Comparison of ENCODE assay signal across 13 mouse cellular contexts in genomic region chr2:156260968-156261367, GRCm38 (mm10). TPM values are rescaled to one million over a fixed set of nuclear protein-coding genes. Genes with fewer than 3 reads are reported as not detected.
DNase-seq lines count a peak whose midpoint lies in the region; ATAC-seq and TF ChIP-seq lines count a peak whose summit lies in the region.
"Had no signal": no experiment of that assay in that cellular context is flagged by ENCODE, and none has a peak within 500 bp of the region (broad histone marks: within the 10 kb centered on the region; RNA-seq: fewer than 3 reads in every experiment).

No protein-coding gene starts in this region.

- no peak overlapping the region for H3K27ac ChIP-seq in forebrain, embryonic 14.5 days (ENCODE audit: low read depth, low read length)
- H3K27ac ChIP-seq in forebrain, embryonic 11.5 days (ENCODE audit: low read depth, low read length) = no peak overlapping the region
- H3K27ac ChIP-seq in liver, adult 2 months (replicated peaks; ENCODE audit: insufficient read depth, low read depth, low read length) = no peak overlapping the region
- no peak overlapping the region for H3K27ac ChIP-seq in liver, embryonic 11.5 days (ENCODE audit: low read depth, low read length)
- no peak overlapping the region for H3K27ac ChIP-seq in bone marrow, adult 2 months (ENCODE audit: control insufficient read depth, insufficient read depth, low read depth, low read length, poor library complexity)
- H3K27ac ChIP-seq: embryonic facial prominence, embryonic 10.5 days; forebrain, embryonic 12.5 days; hindbrain, embryonic 10.5 days; lung, embryonic 15.5 days had no signal

- H3K4me3 ChIP-seq in forebrain, embryonic 14.5 days (ENCODE audit: low read depth, low read length) = no peak overlapping the region
- no peak overlapping the region for H3K4me3 ChIP-seq in forebrain, embryonic 11.5 days (ENCODE audit: low read depth, low read length)
- no peak overlapping the region for H3K4me3 ChIP-seq in liver, adult 2 months (ENCODE audit: insufficient read depth, low read depth, low read length)
- H3K4me3 ChIP-seq in liver, embryonic 11.5 days (ENCODE audit: low read depth, low read length) = no peak overlapping the region
- H3K4me3 ChIP-seq in bone marrow, adult 2 months (replicated peaks; ENCODE audit: control insufficient read depth, low read depth, low read length) = no peak overlapping the region
- H3K4me3 ChIP-seq: embryonic facial prominence, embryonic 10.5 days; forebrain, embryonic 12.5 days; hindbrain, embryonic 10.5 days; lung, embryonic 15.5 days had no signal

- H3K9me3 ChIP-seq in forebrain, embryonic 14.5 days (replicated peaks; ENCODE audit: control insufficient read depth, low read length) = no peaks in the 10 kb centered on the region
- no peaks in the 10 kb centered on the region for H3K9me3 ChIP-seq in forebrain, embryonic 11.5 days (ENCODE audit: control insufficient read depth, low read length)
- no peaks in the 10 kb centered on the region for H3K9me3 ChIP-seq in liver, embryonic 11.5 days (ENCODE audit: control insufficient read depth, low read length)
- H3K9me3 ChIP-seq: embryonic facial prominence, embryonic 10.5 days; forebrain, embryonic 12.5 days; hindbrain, embryonic 10.5 days; lung, embryonic 15.5 days had no signal

- H3K27me3 ChIP-seq in forebrain, embryonic 14.5 days (replicated peaks; ENCODE audit: control insufficient read depth, insufficient read depth, low read length) = no peaks in the 10 kb centered on the region
- no peaks in the 10 kb centered on the region for H3K27me3 ChIP-seq in forebrain, embryonic 11.5 days (ENCODE audit: control insufficient read depth, insufficient read depth, low read length)
- H3K27me3 ChIP-seq in liver, adult 2 months (ENCODE audit: control insufficient read depth, insufficient read depth, low read length) = no peaks in the 10 kb centered on the region
- H3K27me3 ChIP-seq in liver, embryonic 11.5 days (replicated peaks; ENCODE audit: control insufficient read depth, insufficient read depth, low read length) = no peaks in the 10 kb centered on the region
- H3K27me3 ChIP-seq: forebrain, embryonic 12.5 days; lung, embryonic 15.5 days had no signal

- no peaks in the 10 kb centered on the region for H3K4me1 ChIP-seq in forebrain, embryonic 14.5 days (ENCODE audit: control insufficient read depth, insufficient read depth, low read length)
- no peaks in the 10 kb centered on the region for H3K4me1 ChIP-seq in forebrain, embryonic 11.5 days (replicated peaks; ENCODE audit: control insufficient read depth, insufficient read depth, low read length)
- H3K4me1 ChIP-seq in liver, adult 2 months (ENCODE audit: control insufficient read depth, insufficient read depth, low read length) = no peaks in the 10 kb centered on the region
- peaks cover 10% of the 10 kb centered on the region for H3K4me1 ChIP-seq in liver, embryonic 11.5 days (replicated peaks; ENCODE audit: control insufficient read depth, insufficient read depth, low read length)
- H3K4me1 ChIP-seq in bone marrow, adult 2 months (ENCODE audit: control insufficient read depth, insufficient read depth, low read length) = peaks cover 2% of the 10 kb centered on the region
- H3K4me1 ChIP-seq: forebrain, embryonic 12.5 days had no signal

- no peak overlapping the region for H3K9ac ChIP-seq in forebrain, embryonic 14.5 days (ENCODE audit: low read length)
- H3K9ac ChIP-seq in forebrain, embryonic 11.5 days (ENCODE audit: low read length) = no peak overlapping the region
- no peak overlapping the region for H3K9ac ChIP-seq in liver, adult 2 months (ENCODE audit: low read depth, low read length)
- no peak overlapping the region for H3K9ac ChIP-seq in liver, embryonic 11.5 days (ENCODE audit: low read depth, low read length)
- H3K9ac ChIP-seq: forebrain, embryonic 12.5 days; lung, embryonic 15.5 days had no signal

- DNase-seq in forebrain, embryonic 14.5 days (ENCODE audit: low spot score) = peak; percentile 10
- no peak for DNase-seq in forebrain, embryonic 11.5 days (ENCODE audit: low spot score)
- peak; percentile 16 for DNase-seq in liver, adult 2 months (ENCODE audit: extremely low read depth, low read depth, low spot score)
- DNase-seq in liver, embryonic 11.5 days (ENCODE audit: low spot score) = no peak
- peak; percentile 13 to 14 for DNase-seq in B cell, adult 2 months
- no peak for DNase-seq in urinary bladder, adult 2 months (ENCODE audit: low spot score)
- DNase-seq in spleen, postnatal 36 days (ENCODE audit: low spot score in 2 of 2) = no peak

- WGBS in forebrain, embryonic 14.5 days = 97% methylated on average over 2 of the region's 2 CpGs
- WGBS in forebrain, embryonic 11.5 days = 92% methylated on average over 2 of the region's 2 CpGs
- 91% methylated on average over 2 of the region's 2 CpGs for WGBS in liver, adult 2 months
- WGBS in liver, embryonic 11.5 days = 78% methylated on average over 2 of the region's 2 CpGs
- 86% methylated on average over 2 of the region's 2 CpGs for WGBS in bone marrow, adult 2 months

- peaks cover 53% of the 10 kb centered on the region for H3K36me3 ChIP-seq in forebrain, embryonic 14.5 days (ENCODE audit: control insufficient read depth, insufficient read depth, low read length)
- H3K36me3 ChIP-seq in forebrain, embryonic 11.5 days (ENCODE audit: control insufficient read depth, insufficient read depth, low read length) = peaks cover 4% of the 10 kb centered on the region; the same call in 1 of the 2 replicates
- peaks cover 5% of the 10 kb centered on the region; the same call in 1 of the 2 replicates for H3K36me3 ChIP-seq in liver, adult 2 months (ENCODE audit: control insufficient read depth, insufficient read depth, low read length)
- H3K36me3 ChIP-seq in liver, embryonic 11.5 days (ENCODE audit: control insufficient read depth, insufficient read depth, low read length) = no peaks in the 10 kb centered on the region

- TF ChIP-seq POLR2A in liver, adult 2 months (IDR thresholded peaks at IDR 0.05; ENCODE audit: extremely low read depth, insufficient read depth, low read length) = no peak
- TF ChIP-seq POLR2A in bone marrow, adult 2 months (IDR thresholded peaks at IDR 0.05; ENCODE audit: borderline replicate concordance, control insufficient read depth, low read depth, low read length) = no peak

- H3K4me2 ChIP-seq in forebrain, embryonic 14.5 days (ENCODE audit: low read length) = no peak overlapping the region
- H3K4me2 ChIP-seq in forebrain, embryonic 11.5 days (ENCODE audit: low read depth, low read length, severe bottlenecking) = no peak overlapping the region
- H3K4me2 ChIP-seq in liver, embryonic 11.5 days = no peak overlapping the region
- H3K4me2 ChIP-seq: forebrain, embryonic 12.5 days; lung, embryonic 15.5 days had no signal

- TF ChIP-seq CTCF in liver, adult 2 months (IDR thresholded peaks at IDR 0.05; ENCODE audit: low read depth, low read length) = peak; percentile 31; the same call in 1 of the 2 replicates
- TF ChIP-seq CTCF in bone marrow, adult 2 months (IDR thresholded peaks at IDR 0.05; ENCODE audit: control insufficient read depth, insufficient read depth, low read length) = peak; percentile 30; the same call in 1 of the 2 replicates

- peaks cover 2% of the 10 kb centered on the region; the same call in 1 of the 2 replicates for H3K79me2 ChIP-seq in liver, adult 2 months (ENCODE audit: control insufficient read depth, insufficient read depth, low read length)

- no peak for ATAC-seq in forebrain, embryonic 14.5 days
- no peak for ATAC-seq in forebrain, embryonic 11.5 days (replicated peaks; ENCODE audit: low FRiP score)
- no peak for ATAC-seq in liver, embryonic 11.5 days (replicated peaks; ENCODE audit: low FRiP score)
- ATAC-seq: midbrain, embryonic 16.5 days had no signal

RNA-seq across cellular contexts. Expression of gene Cnbd2, which starts 51.1 kb away (rescaled TPM):
- polyA plus RNA-seq in forebrain, embryonic 14.5 days (2014; fragmentation: Nextera tagmentation; extraction: Ambion mirVana) = 4.8 and 4.9 TPM in 2 replicates
- polyA plus RNA-seq in forebrain, embryonic 11.5 days (2014; fragmentation: Nextera tagmentation; extraction: Ambion mirVana) = 3.6 and 4.5 TPM in 2 replicates
- total RNA-seq in liver, adult 2 months (2014; rRNA removed) = 0.67 and 1.0 TPM in 2 replicates
- 0.40 and 0.62 TPM in 2 replicates for polyA plus RNA-seq in liver, adult 2 months (2012; rRNA removed)
- polyA plus RNA-seq in liver, embryonic 11.5 days (2014; fragmentation: Nextera tagmentation; extraction: Ambion mirVana) = 2.6 and 2.9 TPM in 2 replicates
- 2.6 and 5.4 TPM in 2 replicates for polyA plus RNA-seq in bone marrow, adult 2 months (2011; ENCODE audit: insufficient read depth, insufficient read length, low replicate concordance, missing spikeins)
- 3.4 and 4.5 TPM in 2 replicates for polyA plus RNA-seq in urinary bladder, adult 2 months (2012; rRNA removed)

RNA-seq across cellular contexts. Expression of gene Scand1, which starts 51.5 kb away (rescaled TPM):
- polyA plus RNA-seq in forebrain, embryonic 14.5 days (2014; fragmentation: Nextera tagmentation; extraction: Ambion mirVana) = 67.2 and 67.3 TPM in 2 replicates
- polyA plus RNA-seq in forebrain, embryonic 11.5 days (2014; fragmentation: Nextera tagmentation; extraction: Ambion mirVana) = 78.0 and 84.0 TPM in 2 replicates
- 31.1 and 34.3 TPM in 2 replicates for total RNA-seq in liver, adult 2 months (2014; rRNA removed)
- 65.9 and 81.5 TPM in 2 replicates for polyA plus RNA-seq in liver, adult 2 months (2012; rRNA removed)
- 58.9 and 63.6 TPM in 2 replicates for polyA plus RNA-seq in liver, embryonic 11.5 days (2014; fragmentation: Nextera tagmentation; extraction: Ambion mirVana)
- polyA plus RNA-seq in bone marrow, adult 2 months (2011; ENCODE audit: insufficient read depth, insufficient read length, low replicate concordance, missing spikeins) = 61.6 and 84.9 TPM in 2 replicates
- 71.0 and 72.5 TPM in 2 replicates for polyA plus RNA-seq in urinary bladder, adult 2 months (2012; rRNA removed)

Comparison
In these comparisons a context has a peak if more than half of its experiments do, and no peak if none do; other contexts are left out.
1. DNase-seq: peak in forebrain, embryonic 14.5 days (single experiment), liver, adult 2 months (single experiment) and B cell, adult 2 months (2 of 2); none in forebrain, embryonic 11.5 days (single experiment), liver, embryonic 11.5 days (single experiment), urinary bladder, adult 2 months (single experiment) and spleen, postnatal 36 days (0 of 2).